Mouse (Mus musculus): Measurements from ENCODE around the gene Krcc1. TPM values are rescaled to one million over a fixed set of nuclear protein-coding genes. Genes with fewer than 3 reads are reported as not detected.

The Krcc1 gene
- polyA plus RNA-seq, 1 experiment: 59.1 TPM

- H3K27ac ChIP-seq (ENCODE audit: insufficient read depth, low read length): no peak overlapping the region
- H3K36me3 ChIP-seq (ENCODE audit: control insufficient read depth, insufficient read depth, low read length, poor library complexity, severe bottlenecking): no peaks in the 10 kb centered on the region
- TF ChIP-seq EP300 (IDR thresholded peaks at IDR 0.05; ENCODE audit: insufficient read depth, low read depth, low read length) (no peak), POLR2A (IDR thresholded peaks at IDR 0.05; ENCODE audit: insufficient read depth, low read length) (no peak), CTCF (IDR thresholded peaks at IDR 0.05; ENCODE audit: low read depth, low read length) (no peak)
- no peak overlapping the region for H3K4me3 ChIP-seq (ENCODE audit: low read depth, low read length)
- H3K9me3 ChIP-seq (replicated peaks; ENCODE audit: control insufficient read depth, insufficient read depth, low read length, poor library complexity, severe bottlenecking): no peaks in the 10 kb centered on the region
- H3K4me1 ChIP-seq (ENCODE audit: control insufficient read depth, insufficient read depth, low read length): no peaks in the 10 kb centered on the region
- 0 out of 2 replicates have a peak, but pooled peaks cover 1% of the 10 kb centered on the region for H3K27me3 ChIP-seq (ENCODE audit: control insufficient read depth, insufficient read depth, low read length, poor library complexity, severe bottlenecking)
- no peak overlapping the region for H3K9ac ChIP-seq (ENCODE audit: low read depth, poor library complexity, severe bottlenecking)
Observed at GRCm38 (mm10) chr6:71235944-71236343, 35.5 kb upstream of the Krcc1 start.

GRCm38 (mm10) chr6:71236506-71236905 is 35.0 kb upstream of the Krcc1 start:
- H3K36me3 ChIP-seq (ENCODE audit: control insufficient read depth, insufficient read depth, low read length, poor library complexity, severe bottlenecking): no peaks in the 10 kb centered on the region
- no peaks in the 10 kb centered on the region for H3K9me3 ChIP-seq (replicated peaks; ENCODE audit: control insufficient read depth, insufficient read depth, low read length, poor library complexity, severe bottlenecking)
- TF ChIP-seq CTCF (IDR thresholded peaks at IDR 0.05; ENCODE audit: low read depth, low read length) (no peak), POLR2A (IDR thresholded peaks at IDR 0.05; ENCODE audit: insufficient read depth, low read length) (no peak), EP300 (IDR thresholded peaks at IDR 0.05; ENCODE audit: insufficient read depth, low read depth, low read length) (no peak)
- no peak overlapping the region for H3K27ac ChIP-seq (ENCODE audit: insufficient read depth, low read length)
- H3K4me1 ChIP-seq (ENCODE audit: control insufficient read depth, insufficient read depth, low read length): no peaks in the 10 kb centered on the region
- H3K27me3 ChIP-seq (ENCODE audit: control insufficient read depth, insufficient read depth, low read length, poor library complexity, severe bottlenecking): 0 out of 2 replicates have a peak, but pooled peaks cover 1% of the 10 kb centered on the region
- no peak overlapping the region for H3K4me3 ChIP-seq (ENCODE audit: low read depth, low read length)
- H3K9ac ChIP-seq (ENCODE audit: low read depth, poor library complexity, severe bottlenecking): no peak overlapping the region

DNA sequence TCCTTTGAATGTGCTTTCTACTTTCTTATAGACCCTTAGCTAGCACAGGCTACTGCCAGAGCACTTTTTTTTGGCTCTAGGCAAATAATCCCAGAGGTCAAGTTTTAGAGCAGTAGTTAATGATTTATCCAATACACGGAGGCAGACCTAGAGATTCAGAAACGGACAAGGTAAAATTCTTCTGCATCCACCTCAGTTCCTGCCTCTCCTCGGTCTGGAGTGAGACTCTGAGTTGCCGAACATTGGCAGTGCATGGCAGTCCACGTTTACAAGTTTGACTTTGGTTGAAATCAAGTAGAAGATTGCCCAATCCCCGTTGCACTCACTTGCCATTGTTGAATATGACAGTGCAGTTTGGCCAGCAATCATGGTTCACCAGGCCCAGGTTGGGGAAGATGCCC is 34.4 kb upstream of the Krcc1 start:
- H3K27ac ChIP-seq (ENCODE audit: insufficient read depth, low read length): no peak overlapping the region
- no peaks in the 10 kb centered on the region for H3K4me1 ChIP-seq (ENCODE audit: control insufficient read depth, insufficient read depth, low read length)
- no peaks in the 10 kb centered on the region for H3K9me3 ChIP-seq (replicated peaks; ENCODE audit: control insufficient read depth, insufficient read depth, low read length, poor library complexity, severe bottlenecking)
- 0 out of 2 replicates have a peak, but pooled peaks cover 1% of the 10 kb centered on the region for H3K27me3 ChIP-seq (ENCODE audit: control insufficient read depth, insufficient read depth, low read length, poor library complexity, severe bottlenecking)
- TF ChIP-seq CTCF (IDR thresholded peaks at IDR 0.05; ENCODE audit: low read depth, low read length): no peak
- TF ChIP-seq POLR2A (IDR thresholded peaks at IDR 0.05; ENCODE audit: insufficient read depth, low read length): no peak
- TF ChIP-seq EP300 (IDR thresholded peaks at IDR 0.05; ENCODE audit: insufficient read depth, low read depth, low read length): no peak
- H3K36me3 ChIP-seq (ENCODE audit: control insufficient read depth, insufficient read depth, low read length, poor library complexity, severe bottlenecking): no peaks in the 10 kb centered on the region
- H3K9ac ChIP-seq (ENCODE audit: low read depth, poor library complexity, severe bottlenecking): no peak overlapping the region
- no peak overlapping the region for H3K4me3 ChIP-seq (ENCODE audit: low read depth, low read length)

GRCm38 (mm10) chr6:71239069-71239750 is 32.3 kb upstream of the Krcc1 start:
- Histone ChIP-seq H3K4me3 (ENCODE audit: low read depth, low read length) (no peak overlapping the region), H3K27ac (ENCODE audit: insufficient read depth, low read length) (no peak overlapping the region), H3K27me3 (ENCODE audit: control insufficient read depth, insufficient read depth, low read length, poor library complexity, severe bottlenecking) (0 out of 2 replicates have a peak, but pooled peaks cover 1% of the 10 kb centered on the region), H3K9ac (ENCODE audit: low read depth, poor library complexity, severe bottlenecking) (no peak overlapping the region), H3K9me3 (replicated peaks; ENCODE audit: control insufficient read depth, insufficient read depth, low read length, poor library complexity, severe bottlenecking) (no peaks in the 10 kb centered on the region), H3K36me3 (ENCODE audit: control insufficient read depth, insufficient read depth, low read length, poor library complexity, severe bottlenecking) (no peaks in the 10 kb centered on the region), H3K4me1 (ENCODE audit: control insufficient read depth, insufficient read depth, low read length) (no peaks in the 10 kb centered on the region)
- TF ChIP-seq POLR2A (IDR thresholded peaks at IDR 0.05; ENCODE audit: insufficient read depth, low read length) (no peak), EP300 (IDR thresholded peaks at IDR 0.05; ENCODE audit: insufficient read depth, low read depth, low read length) (no peak), CTCF (IDR thresholded peaks at IDR 0.05; ENCODE audit: low read depth, low read length) (no peak)

DNA sequence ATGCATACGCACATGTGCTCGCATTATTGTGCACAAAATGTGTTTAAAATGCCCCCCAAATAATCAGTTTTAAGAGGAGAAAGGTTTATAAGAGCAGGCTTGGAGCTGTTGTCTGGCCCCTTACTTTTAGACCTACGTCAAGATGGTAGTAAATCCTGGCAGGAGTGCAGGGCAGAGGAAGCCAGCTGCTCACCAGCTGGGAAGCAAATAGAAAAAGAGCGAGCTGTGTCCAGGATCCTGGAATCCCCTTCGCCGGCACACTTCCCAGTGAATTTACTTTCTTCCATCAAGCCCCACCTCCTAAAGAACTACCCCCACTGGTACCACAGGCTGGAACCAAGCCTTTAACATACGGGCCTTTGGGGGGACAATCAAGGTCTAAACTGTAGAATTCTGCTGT is 30.6 kb upstream of the Krcc1 start:
- H3K27me3 ChIP-seq (ENCODE audit: control insufficient read depth, insufficient read depth, low read length, poor library complexity, severe bottlenecking): 0 out of 2 replicates have a peak, but pooled peaks cover 1% of the 10 kb centered on the region
- H3K9ac ChIP-seq (ENCODE audit: low read depth, poor library complexity, severe bottlenecking): no peak overlapping the region
- H3K27ac ChIP-seq (ENCODE audit: insufficient read depth, low read length): no peak overlapping the region
- TF ChIP-seq CTCF (IDR thresholded peaks at IDR 0.05; ENCODE audit: low read depth, low read length): no peak
- TF ChIP-seq EP300 (IDR thresholded peaks at IDR 0.05; ENCODE audit: insufficient read depth, low read depth, low read length): no peak
- TF ChIP-seq POLR2A (IDR thresholded peaks at IDR 0.05; ENCODE audit: insufficient read depth, low read length): no peak
- no peaks in the 10 kb centered on the region for H3K9me3 ChIP-seq (replicated peaks; ENCODE audit: control insufficient read depth, insufficient read depth, low read length, poor library complexity, severe bottlenecking)
- no peaks in the 10 kb centered on the region for H3K4me1 ChIP-seq (ENCODE audit: control insufficient read depth, insufficient read depth, low read length)
- H3K4me3 ChIP-seq (ENCODE audit: low read depth, low read length): no peak overlapping the region
- no peaks in the 10 kb centered on the region for H3K36me3 ChIP-seq (ENCODE audit: control insufficient read depth, insufficient read depth, low read length, poor library complexity, severe bottlenecking)

DNA sequence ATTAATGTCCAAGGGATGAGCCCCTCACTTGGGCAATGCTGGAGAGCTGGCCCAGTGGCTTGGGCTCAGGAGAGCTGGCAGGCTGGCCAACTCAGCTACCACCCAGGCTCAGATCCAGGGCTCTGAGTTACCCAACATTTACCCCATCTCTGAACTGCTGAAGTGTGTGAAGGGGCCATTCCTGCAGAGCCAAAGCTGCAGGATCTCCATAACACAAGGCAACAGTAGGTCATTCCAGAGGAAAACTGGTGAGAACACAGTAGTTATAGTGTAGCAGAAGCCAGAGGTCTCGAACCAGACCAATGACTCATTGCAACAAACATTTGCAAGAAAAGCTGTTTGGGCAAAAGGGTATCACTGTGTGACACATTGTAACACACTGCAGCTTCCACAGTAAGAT is 28.7 kb upstream of the Krcc1 start:
- H3K27me3 ChIP-seq (ENCODE audit: control insufficient read depth, insufficient read depth, low read length, poor library complexity, severe bottlenecking): 0 out of 2 replicates have a peak, but pooled peaks cover 1% of the 10 kb centered on the region
- no peak for TF ChIP-seq CTCF (IDR thresholded peaks at IDR 0.05; ENCODE audit: low read depth, low read length)
- no peak for TF ChIP-seq POLR2A (IDR thresholded peaks at IDR 0.05; ENCODE audit: insufficient read depth, low read length)
- no peak for TF ChIP-seq EP300 (IDR thresholded peaks at IDR 0.05; ENCODE audit: insufficient read depth, low read depth, low read length)
- no peak overlapping the region for H3K4me3 ChIP-seq (ENCODE audit: low read depth, low read length)
- no peaks in the 10 kb centered on the region for H3K9me3 ChIP-seq (replicated peaks; ENCODE audit: control insufficient read depth, insufficient read depth, low read length, poor library complexity, severe bottlenecking)
- no peaks in the 10 kb centered on the region for H3K36me3 ChIP-seq (ENCODE audit: control insufficient read depth, insufficient read depth, low read length, poor library complexity, severe bottlenecking)
- H3K4me1 ChIP-seq (ENCODE audit: control insufficient read depth, insufficient read depth, low read length): no peaks in the 10 kb centered on the region
- H3K27ac ChIP-seq (ENCODE audit: insufficient read depth, low read length): no peak overlapping the region
- no peak overlapping the region for H3K9ac ChIP-seq (ENCODE audit: low read depth, poor library complexity, severe bottlenecking)

Data from ES-Bruce4 (cell line).